Mouse (Mus musculus): ENCODE data around the gene Ankrd34b.

The Ankrd34b gene

DNA sequence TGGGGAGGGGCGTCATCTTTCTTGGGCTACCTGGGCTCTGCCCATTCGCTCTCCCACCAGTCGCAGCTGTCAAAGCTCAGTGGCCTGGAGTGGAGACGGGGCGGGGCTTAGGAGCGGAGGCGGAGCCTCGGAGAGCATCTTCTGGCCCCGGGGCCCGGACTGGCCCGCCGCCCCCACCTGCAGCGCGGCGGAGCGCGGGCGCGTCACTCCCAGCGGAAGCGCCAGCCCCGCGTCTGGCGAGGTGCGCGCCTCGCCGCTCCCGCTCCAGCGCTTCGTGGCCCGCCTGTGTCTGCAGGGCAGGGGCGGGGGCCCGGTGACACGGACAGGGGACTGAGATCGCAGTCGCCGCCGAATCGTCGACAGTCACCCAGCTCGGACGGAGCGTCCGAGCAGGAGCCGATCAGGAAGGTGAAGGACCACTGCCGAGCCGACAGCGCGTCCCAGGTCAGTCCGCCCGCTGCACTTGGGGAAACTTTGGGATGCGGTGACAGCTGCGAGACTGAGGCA is at the start of gene Ankrd34b:
Gene Ankrd34b, plus strand, starts transcription at position 139 of the 507 bp plus-strand sequence.
- no peak for DNase-seq (ENCODE audit: low spot score)

GRCm38 (mm10) chr13:92387367-92387766 is 38.3 kb upstream of the Ankrd34b start:
- no peak for DNase-seq (ENCODE audit: low spot score)

DNA sequence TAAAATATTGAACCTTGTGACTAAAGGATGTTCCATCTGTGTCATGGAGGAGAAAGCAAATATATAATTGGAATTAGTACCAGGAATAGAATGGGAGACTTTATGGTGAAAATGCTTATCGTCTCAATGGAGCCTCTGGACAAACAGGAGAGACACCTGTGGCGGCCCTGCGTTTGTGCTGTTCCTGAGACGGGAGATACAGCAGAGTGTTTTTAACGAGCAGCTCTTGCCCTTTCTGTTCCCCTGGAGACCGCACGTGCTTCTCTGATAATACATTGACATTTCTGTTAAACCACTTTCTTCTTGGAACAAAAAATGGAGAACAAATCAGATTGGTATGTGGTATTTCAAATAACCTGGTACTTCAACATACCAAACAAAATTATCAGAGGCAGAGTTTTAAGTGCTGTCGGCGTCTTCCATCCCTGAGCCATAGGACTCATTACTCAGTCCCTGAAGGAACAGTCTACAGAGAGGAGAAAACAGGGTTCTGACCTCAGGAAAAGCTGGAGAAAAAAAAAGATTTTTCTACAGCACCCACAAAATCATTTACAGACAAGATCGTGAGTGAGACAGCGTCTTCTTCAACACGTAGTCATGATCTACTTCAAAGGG is 32.5 kb upstream of the Ankrd34b start:
- no peak for DNase-seq (ENCODE audit: low spot score)

DNA sequence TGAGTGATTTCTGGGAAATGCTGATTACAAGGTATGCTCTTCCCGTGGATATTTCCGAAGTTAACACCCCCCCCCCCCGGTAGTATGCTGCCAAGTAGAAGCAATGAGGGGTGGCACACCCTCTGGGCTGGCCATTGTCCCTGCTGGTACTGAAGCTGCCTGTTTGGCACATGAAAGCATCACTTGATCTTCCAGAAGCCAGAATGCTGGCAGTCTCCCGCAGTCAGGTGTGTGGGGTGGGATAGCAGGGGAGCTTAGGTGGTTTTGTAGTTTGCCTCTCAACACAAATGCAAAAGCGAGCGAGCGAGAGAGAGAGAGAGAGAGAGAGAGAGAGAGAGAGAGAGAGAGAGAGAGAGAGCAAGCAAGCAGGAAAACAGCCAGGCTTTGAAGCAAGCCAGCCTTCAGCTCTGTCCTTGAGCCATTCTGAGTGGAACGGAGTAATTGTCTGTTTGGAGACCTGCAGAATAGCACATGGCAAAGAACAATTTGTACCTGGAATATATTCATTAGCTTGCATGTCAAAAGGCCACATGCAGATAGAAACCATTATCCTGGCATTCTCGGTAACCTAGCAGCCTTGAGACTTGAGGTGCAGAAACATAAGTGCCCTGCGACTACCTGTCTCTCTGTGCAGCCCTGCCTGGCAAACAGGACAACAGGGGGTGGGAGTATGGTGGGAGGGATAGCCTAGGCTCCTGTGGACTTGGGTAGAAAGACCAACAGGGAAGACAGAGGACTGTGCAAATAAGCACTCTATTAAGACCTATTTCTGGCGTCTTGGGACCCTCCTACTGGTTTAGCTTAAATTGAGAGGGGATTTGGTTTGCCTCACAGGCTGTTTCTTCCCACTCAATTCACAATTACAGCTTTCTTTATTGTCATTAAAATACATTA is 27.0 kb upstream of the Ankrd34b start:
- no peak for DNase-seq (ENCODE audit: low spot score)

DNA sequence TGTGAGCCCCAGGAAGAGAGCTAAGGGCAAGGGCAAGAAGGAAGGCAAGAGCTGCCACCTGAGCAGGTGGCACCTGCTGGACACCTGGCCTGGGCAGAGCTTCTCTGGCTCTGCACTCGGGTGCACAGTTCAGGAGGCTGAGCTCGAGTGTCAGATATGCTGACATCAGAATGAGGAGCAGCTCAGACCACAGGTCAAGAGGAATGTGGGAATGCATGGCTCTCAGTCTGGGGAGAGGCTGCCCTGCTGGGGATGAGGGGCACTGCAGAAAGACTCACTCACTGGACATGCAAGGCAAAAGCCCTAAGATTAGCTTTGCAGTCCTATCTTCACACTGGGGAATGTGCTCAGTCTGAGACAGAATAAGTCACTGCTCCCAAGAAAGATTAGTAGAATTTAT is 23.6 kb upstream of the Ankrd34b start:
- DNase-seq (ENCODE audit: low spot score): no peak

DNA sequence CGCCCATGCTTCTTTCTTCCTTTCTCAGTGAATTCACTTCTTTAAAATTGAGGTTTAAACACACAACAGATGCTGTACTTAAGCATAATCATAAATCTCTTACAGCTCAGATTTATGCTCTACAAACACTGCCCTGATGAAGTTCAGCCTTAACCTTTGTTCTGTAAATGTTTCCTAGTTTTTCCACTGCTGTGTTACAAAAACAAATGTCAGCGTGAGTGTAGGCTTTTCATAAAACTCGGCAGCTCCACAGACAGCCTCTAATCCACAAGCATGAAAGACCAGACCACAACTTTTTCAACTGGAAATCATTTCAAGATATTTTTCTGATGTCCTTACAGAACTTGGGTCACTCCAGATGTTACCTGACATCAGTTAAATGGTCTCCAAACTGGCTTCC is 22.2 kb upstream of the Ankrd34b start:
- no peak for DNase-seq (ENCODE audit: low spot score)

DNA sequence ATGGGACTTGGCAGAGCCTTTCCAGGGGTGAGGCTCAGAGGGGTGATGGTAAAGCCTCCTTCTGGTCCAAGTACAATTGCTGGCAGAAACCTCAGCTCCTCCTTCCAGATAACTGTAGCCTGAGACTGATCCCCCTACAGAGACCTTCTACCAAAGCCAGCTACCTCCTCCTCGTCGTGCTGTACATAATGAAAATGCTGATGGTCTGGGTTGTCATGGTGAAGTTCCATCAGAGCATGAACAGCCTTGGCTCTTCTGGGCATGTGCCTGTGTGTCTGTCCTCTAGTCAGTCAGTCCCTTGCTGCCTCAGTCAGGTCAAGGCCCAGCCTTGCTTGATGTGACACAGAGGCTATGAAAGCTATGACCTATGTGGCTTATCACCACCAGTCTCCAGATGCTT is 15.2 kb upstream of the Ankrd34b start:
- no peak for DNase-seq (ENCODE audit: low spot score)

GRCm38 (mm10) chr13:92419630-92420029 is 6.1 kb upstream of the Ankrd34b start:
- no peak for DNase-seq (ENCODE audit: low spot score)

DNA sequence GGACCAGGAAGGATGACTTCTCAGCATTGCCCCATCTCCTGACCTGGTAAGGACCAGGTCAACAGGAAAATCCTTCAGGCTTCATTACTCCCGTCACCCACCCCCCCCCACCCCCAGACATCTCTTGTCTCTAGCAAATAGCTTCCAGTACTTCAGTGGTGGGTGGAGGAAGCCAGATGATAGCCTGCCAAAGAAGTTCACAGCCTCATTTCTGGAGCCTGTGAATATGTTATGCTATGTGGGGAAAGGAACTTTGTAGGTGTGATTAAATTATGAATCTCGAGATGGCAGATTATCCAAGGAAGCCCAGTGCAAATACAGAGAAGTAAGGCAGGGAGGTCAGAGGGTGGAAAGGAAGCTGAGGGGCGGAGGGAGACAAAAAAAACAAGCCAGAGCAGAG is 2.0 kb upstream of the Ankrd34b start:
- no peak for DNase-seq (ENCODE audit: low spot score)

GRCm38 (mm10) chr13:92426294-92427051 is 777 bp downstream of the Ankrd34b start:
- DNase-seq (ENCODE audit: low spot score): no peak

GRCm38 (mm10) chr13:92427351-92427855 is 1.7 kb downstream of the Ankrd34b start:
- no peak for DNase-seq (ENCODE audit: low spot score)

DNA sequence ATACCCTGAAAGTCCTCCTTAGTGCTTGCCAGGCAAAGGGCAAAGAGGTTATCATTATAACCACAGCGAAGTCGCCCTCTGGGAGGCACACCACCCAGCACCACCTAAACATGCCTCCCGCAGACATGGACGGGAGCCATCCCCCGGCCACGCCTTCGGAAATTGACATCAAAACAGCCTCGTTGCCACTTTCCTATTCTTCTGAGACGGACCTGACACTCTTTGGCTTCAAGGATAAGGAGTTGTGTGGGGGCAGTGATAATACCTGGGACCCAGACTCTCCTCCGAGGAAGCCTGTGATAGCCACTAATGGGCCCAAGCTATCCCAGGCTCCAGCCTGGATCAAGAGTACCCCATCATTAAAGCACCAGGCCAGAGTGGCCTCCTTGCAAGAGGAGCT is 13.0 kb downstream of the Ankrd34b start:
- DNase-seq (ENCODE audit: low spot score): no peak

DNA sequence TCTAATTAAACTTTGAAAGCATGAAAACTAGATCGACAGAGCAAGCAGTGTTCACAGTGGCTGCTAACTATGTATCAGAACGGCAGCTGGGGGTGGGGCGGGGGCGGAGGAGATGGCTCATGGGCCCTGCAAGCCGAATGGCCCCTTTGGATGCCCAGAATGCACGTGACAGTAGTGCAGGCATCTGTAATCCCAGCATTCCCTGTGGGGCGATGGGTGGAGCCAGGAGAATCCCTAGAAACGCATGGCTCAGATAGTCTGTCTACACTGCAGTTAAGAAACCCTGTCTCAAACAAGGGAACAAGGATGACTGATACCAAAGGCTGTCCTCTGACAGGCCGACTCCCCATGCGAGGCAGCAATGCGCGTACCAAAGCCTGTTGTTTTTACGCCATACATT is 14.6 kb downstream of the Ankrd34b start:
- DNase-seq (ENCODE audit: low spot score): no peak

DNA sequence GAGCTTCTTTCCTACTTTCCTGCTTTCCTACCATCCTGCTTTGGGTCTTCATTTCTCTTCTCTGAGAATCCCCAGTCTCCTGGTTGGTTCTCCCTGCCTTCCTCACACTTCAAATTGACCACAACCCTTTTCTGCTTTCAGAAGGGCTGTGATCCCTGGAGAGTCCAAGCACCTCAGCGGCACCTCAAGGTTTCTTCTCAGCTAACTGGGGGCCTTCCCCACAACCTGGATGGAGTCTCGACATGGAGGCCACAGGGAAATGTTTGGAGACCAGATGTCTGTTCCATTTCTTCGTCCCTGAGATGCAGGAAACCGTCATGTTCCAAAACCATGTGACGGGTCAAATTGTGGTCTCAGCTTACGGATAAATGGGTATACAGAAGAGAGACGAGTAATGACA is 21.2 kb downstream of the Ankrd34b start:
- no peak for DNase-seq (ENCODE audit: low spot score)

DNA sequence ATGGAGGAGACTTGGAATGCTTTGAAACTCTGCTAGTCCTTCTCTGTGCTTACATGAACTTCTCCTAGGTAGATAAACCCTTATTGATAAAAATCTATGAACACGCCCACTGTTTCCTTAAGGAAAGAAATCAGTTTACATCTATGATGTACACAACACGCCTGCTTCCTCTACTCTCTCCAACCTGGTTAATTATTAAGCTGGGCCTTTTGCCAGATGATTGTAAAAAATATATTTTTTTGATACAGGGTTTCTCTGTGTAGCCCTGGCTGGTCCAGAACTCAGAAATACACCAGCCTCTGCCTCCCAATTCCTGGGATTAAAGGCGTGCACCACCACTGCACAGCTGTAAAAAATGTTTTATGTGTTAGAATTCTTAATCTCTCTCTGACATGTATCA is 39.0 kb downstream of the Ankrd34b start:
- no peak for DNase-seq (ENCODE audit: low spot score)

GRCm38 (mm10) chr13:92467891-92468290 is 42.2 kb downstream of the Ankrd34b start:
- DNase-seq (ENCODE audit: low spot score): no peak

DNA sequence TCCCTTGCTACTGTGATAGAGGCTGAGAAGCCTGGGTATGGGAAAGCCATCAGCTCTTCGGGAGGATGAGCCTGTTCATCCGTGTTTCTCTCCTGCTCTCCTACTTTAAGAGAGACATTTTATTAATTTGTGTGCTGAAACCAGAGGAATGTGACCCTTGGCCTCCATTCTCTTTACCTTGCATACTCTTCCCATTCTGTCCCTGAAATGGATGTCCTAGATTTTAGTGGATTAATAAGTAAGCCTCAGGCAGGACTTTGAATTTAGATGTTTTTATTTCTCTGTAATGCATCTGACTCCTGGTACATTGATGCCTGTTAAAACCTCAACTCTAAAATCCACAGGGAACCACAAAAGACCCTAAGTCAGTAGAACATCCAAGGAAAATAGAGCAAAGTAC is 43.7 kb downstream of the Ankrd34b start:
- DNase-seq (ENCODE audit: low spot score): no peak

DNA sequence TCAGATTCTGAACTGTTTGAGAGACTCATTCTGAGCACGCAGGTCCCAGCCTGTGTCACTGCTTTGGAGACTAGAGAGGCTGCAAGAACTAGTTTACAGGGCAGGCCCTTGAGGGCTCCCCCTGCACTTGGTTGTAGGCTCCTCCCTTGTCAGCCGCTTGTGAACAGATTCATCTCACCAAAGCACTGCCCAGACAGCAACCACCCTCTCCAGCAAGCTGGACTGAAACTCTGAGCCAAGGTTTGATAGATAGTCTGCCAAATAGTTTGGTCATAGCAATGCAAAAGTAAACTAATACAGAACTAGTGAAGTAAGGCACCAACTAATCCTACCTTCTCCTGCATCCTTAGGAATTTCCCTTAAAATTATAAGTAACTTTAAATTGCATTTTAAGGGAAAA is 44.5 kb downstream of the Ankrd34b start:
- no peak for DNase-seq (ENCODE audit: low spot score)

- DNase-seq (ENCODE audit: low spot score): peak; percentile 25
Measured at GRCm38 (mm10) chr13:92483348-92483747, 57.7 kb downstream of the Ankrd34b start.

GRCm38 (mm10) chr13:92483852-92484463 is 58.3 kb downstream of the Ankrd34b start, which contains the start of gene Fam151b:
Gene Fam151b (minus strand): TSS chr13:92484015.
- DNase-seq (ENCODE audit: low spot score): peak; percentile 78

- DNase-seq (ENCODE audit: low spot score): no peak
Measured at GRCm38 (mm10) chr13:92490817-92491216, 65.1 kb downstream of the Ankrd34b start.

Measured in ovary, postnatal 14 days (tissue).